In the genomic region with DNA sequence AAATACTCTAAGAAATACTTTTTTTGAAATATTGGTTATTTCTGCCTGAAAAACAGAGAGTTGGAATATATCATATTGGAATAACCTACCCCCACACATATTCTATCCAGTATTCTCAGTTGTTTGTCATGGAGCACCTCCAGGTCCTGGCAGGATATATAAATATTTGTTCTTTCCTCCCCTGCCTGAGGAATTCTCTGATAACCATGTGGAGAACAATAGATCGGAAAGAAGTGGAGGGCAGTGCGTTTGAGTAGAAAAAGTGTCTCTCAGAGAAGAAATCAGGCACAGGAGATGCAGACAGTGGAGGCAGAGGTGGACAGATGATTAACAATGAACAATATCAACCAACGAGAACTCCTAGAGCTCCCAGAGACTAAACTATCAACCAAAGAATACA, we compare ENCODE assay signal across 24 mouse cellular contexts.
"Had no signal": no experiment of that assay in that cellular context is flagged by ENCODE, and none has a peak within 500 bp of the region (broad histone marks: within the 10 kb centered on the region; RNA-seq: fewer than 3 reads in every experiment).

No protein-coding gene starts in this region.

- DNase-seq: kidney, postnatal 25 days; layer of hippocampus, adult 9-11 months; liver; lung, adult 18-20 months; lung, postnatal 10 days; lung, postnatal 36 days; retina, postnatal 1 day; right cerebral cortex, postnatal 25 days; spleen, adult 18-20 months; thymus, postnatal 25 days had no signal

- H3K36me3 ChIP-seq: limb, embryonic 10.5 days; limb, embryonic 13.5 days; liver, embryonic 12.5 days; liver, embryonic 15.5 days; lung, embryonic 15.5 days; midbrain, embryonic 10.5 days; midbrain, embryonic 13.5 days; neural tube, embryonic 13.5 days; stomach, embryonic 15.5 days had no signal

- H3K4me2 ChIP-seq: limb, embryonic 13.5 days; liver, embryonic 12.5 days; liver, embryonic 15.5 days; lung, embryonic 15.5 days; midbrain, embryonic 13.5 days; neural tube, embryonic 13.5 days; stomach, embryonic 15.5 days had no signal

- H3K9ac ChIP-seq: limb, embryonic 13.5 days; liver, embryonic 12.5 days; liver, embryonic 15.5 days; lung, embryonic 15.5 days; midbrain, embryonic 13.5 days; neural tube, embryonic 13.5 days; stomach, embryonic 15.5 days had no signal

- H3K4me1 ChIP-seq: limb, embryonic 10.5 days; limb, embryonic 13.5 days; liver, embryonic 12.5 days; liver, embryonic 15.5 days; lung, embryonic 15.5 days; megakaryocyte, embryonic 14.5 days; midbrain, embryonic 10.5 days; midbrain, embryonic 13.5 days; neural tube, embryonic 13.5 days; stomach, embryonic 15.5 days had no signal

- ATAC-seq: liver, embryonic 12.5 days; midbrain, embryonic 13.5 days; midbrain, embryonic 16.5 days had no signal

- H3K9me3 ChIP-seq: limb, embryonic 10.5 days; limb, embryonic 13.5 days; liver, embryonic 12.5 days; liver, embryonic 15.5 days; lung, embryonic 15.5 days; megakaryocyte, embryonic 14.5 days; midbrain, embryonic 10.5 days; midbrain, embryonic 13.5 days; neural tube, embryonic 13.5 days; stomach, embryonic 15.5 days had no signal

- H3K4me3 ChIP-seq: layer of hippocampus, adult 2 months; limb, embryonic 10.5 days; limb, embryonic 13.5 days; liver, embryonic 12.5 days; liver, embryonic 15.5 days; lung, embryonic 15.5 days; megakaryocyte, embryonic 14.5 days; midbrain, embryonic 10.5 days; midbrain, embryonic 13.5 days; myocyte; neural tube, embryonic 13.5 days; stomach, embryonic 15.5 days had no signal

- H3K27me3 ChIP-seq: limb, embryonic 13.5 days; liver, embryonic 12.5 days; liver, embryonic 15.5 days; lung, embryonic 15.5 days; megakaryocyte, embryonic 14.5 days; midbrain, embryonic 13.5 days; neural tube, embryonic 13.5 days; stomach, embryonic 15.5 days had no signal

- H3K27ac ChIP-seq: kidney, postnatal 0 days; layer of hippocampus, adult 2 months; limb, embryonic 10.5 days; limb, embryonic 13.5 days; liver, embryonic 12.5 days; liver, embryonic 15.5 days; lung, embryonic 15.5 days; midbrain, embryonic 10.5 days; midbrain, embryonic 13.5 days; neural tube, embryonic 13.5 days; stomach, embryonic 15.5 days had no signal
